Mouse (Mus musculus): ENCODE measurements around the gene Mpzl1. TPM values are rescaled to one million over a fixed set of nuclear protein-coding genes. Genes with fewer than 3 reads are reported as not detected.
A peak's percentile ranks its signal among the peaks of the same experiment; 100 is the strongest.

Gene Mpzl1
- polyA plus RNA-seq, 1 experiment: 47.2 TPM

DNA sequence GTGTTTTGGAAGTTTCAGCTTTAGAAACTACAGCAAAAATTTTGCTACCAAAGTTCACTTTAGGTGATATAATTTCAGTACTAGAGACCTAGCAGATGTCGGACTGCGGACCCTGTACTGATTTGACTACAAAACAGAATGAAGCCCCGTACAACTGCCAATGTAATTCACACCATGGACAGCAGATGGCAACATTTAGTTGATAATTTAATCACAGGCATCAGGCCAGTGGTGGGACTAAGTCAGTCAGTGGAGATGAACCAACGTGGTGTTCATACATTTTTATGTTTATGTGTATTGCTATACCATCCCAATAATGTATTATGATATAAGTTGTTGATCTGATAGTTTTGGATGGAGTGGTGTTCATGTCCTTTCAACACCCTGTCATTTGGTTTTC lies 26.4 kb upstream of the Mpzl1 start:
- TF ChIP-seq CTCF (IDR thresholded peaks at IDR 0.05; ENCODE audit: insufficient read depth, low read length) (no peak), POLR2A (IDR thresholded peaks at IDR 0.05; ENCODE audit: borderline replicate concordance, extremely low read depth, low read depth, low read length) (no peak)
- WGBS: 27% methylated on average over 4 of the region's 4 CpGs
- Histone ChIP-seq H3K4me3 (replicated peaks; ENCODE audit: extremely low read depth, low read depth, low read length) (no peak overlapping the region), H3K4me1 (ENCODE audit: control insufficient read depth, insufficient read depth, low read length) (0 out of 2 replicates have a peak, but pooled peaks cover 2% of the 10 kb centered on the region)
- peak; percentile 34 for DNase-seq

- TF ChIP-seq CTCF (IDR thresholded peaks at IDR 0.05; ENCODE audit: insufficient read depth, low read length) (peak; percentile 91), POLR2A (IDR thresholded peaks at IDR 0.05; ENCODE audit: borderline replicate concordance, extremely low read depth, low read depth, low read length) (no peak)
- WGBS: 41% methylated on average over 5 of the region's 5 CpGs
- peaks cover 3% of the 10 kb centered on the region; the same call in 1 of the 2 replicates for H3K4me1 ChIP-seq (ENCODE audit: control insufficient read depth, insufficient read depth, low read length)
Measured at GRCm38 (mm10) chr1:165658602-165659001, 24.3 kb upstream of the Mpzl1 start.

GRCm38 (mm10) chr1:165655482-165655881 lies 21.1 kb upstream of the Mpzl1 start:
- DNase-seq: no peak
- TF ChIP-seq CTCF (IDR thresholded peaks at IDR 0.05; ENCODE audit: insufficient read depth, low read length) (no peak), POLR2A (IDR thresholded peaks at IDR 0.05; ENCODE audit: borderline replicate concordance, extremely low read depth, low read depth, low read length) (no peak)
- 68% methylated on average over 14 of the region's 14 CpGs for WGBS
- Histone ChIP-seq H3K4me1 (ENCODE audit: control insufficient read depth, insufficient read depth, low read length) (peaks cover 3% of the 10 kb centered on the region; the same call in 1 of the 2 replicates), H3K4me3 (replicated peaks; ENCODE audit: extremely low read depth, low read depth, low read length) (no peak overlapping the region)

More at GRCm38 (mm10) chr1:165658602-165659001, 24.3 kb upstream of the Mpzl1 start:
- peak; percentile 67 for DNase-seq
- no peak overlapping the region for H3K4me3 ChIP-seq (replicated peaks; ENCODE audit: extremely low read depth, low read depth, low read length)

DNA sequence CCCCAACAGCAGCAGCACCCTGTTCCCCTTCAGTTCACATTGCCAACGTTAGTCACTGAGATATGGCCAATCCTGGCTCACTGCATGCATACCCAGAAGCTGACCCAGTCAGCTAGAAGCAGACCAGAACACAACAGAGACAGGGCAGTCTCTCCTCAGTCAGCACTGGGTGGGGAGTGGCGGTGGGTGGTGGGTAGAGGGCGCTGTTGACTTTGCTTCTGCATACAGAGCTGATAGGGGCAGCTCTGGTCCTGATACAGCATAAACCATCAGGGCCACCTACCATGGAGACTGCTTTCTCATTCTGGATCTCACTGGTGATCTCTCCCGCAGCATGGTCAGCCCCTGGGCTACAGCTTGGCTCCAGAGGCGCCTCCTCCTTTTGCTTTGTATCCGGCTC lies 20.7 kb upstream of the Mpzl1 start:
- no peak overlapping the region for H3K4me3 ChIP-seq (replicated peaks; ENCODE audit: extremely low read depth, low read depth, low read length)
- 74% methylated on average over 6 of the region's 6 CpGs for WGBS
- peaks cover 3% of the 10 kb centered on the region; the same call in 1 of the 2 replicates for H3K4me1 ChIP-seq (ENCODE audit: control insufficient read depth, insufficient read depth, low read length)
- no peak for DNase-seq
- TF ChIP-seq CTCF (IDR thresholded peaks at IDR 0.05; ENCODE audit: insufficient read depth, low read length) (peak; percentile 29), POLR2A (IDR thresholded peaks at IDR 0.05; ENCODE audit: borderline replicate concordance, extremely low read depth, low read depth, low read length) (no peak)

DNA sequence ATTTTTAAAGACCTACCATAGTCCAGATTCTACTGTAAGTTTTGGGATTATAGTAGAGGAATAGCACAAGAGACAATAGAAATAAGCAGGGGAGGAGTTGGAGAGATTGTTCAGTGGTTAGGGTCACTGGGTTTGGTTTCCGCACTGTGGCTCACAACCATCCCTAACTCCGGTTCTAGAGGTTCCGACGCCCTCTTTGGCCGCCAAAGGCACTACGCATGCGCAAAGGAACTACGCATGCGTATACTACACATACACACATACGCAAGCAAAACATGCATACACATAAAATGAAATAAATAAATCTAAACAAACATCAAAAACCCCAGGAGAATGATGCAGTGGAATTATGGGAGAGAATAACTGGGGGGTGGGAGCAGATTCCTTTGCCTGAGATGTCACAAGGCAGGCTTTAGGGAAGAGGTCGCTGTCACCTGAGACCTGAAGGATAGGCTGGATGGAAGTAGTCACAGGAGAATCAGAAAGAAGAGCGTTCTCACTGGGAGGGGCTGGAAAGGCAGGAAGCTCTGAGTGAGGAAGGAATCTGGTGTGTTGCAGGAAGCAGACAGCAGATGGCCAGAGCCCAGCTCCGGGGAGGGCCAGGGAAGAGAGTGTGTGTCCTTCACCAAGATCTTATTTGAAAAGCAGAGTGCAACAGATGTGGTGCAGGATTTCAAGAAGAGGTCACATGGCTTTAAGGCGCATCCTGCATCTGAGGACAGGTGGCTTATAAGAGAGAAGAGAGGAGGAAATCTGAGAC lies 19.0 kb upstream of the Mpzl1 start:
- 76% methylated on average over 14 of the region's 14 CpGs for WGBS
- TF ChIP-seq CTCF (IDR thresholded peaks at IDR 0.05; ENCODE audit: insufficient read depth, low read length): no peak
- no peak for TF ChIP-seq POLR2A (IDR thresholded peaks at IDR 0.05; ENCODE audit: borderline replicate concordance, extremely low read depth, low read depth, low read length)
- DNase-seq: no peak
- peaks cover 3% of the 10 kb centered on the region; the same call in 1 of the 2 replicates for H3K4me1 ChIP-seq (ENCODE audit: control insufficient read depth, insufficient read depth, low read length)
- no peak overlapping the region for H3K4me3 ChIP-seq (replicated peaks; ENCODE audit: extremely low read depth, low read depth, low read length)

DNA sequence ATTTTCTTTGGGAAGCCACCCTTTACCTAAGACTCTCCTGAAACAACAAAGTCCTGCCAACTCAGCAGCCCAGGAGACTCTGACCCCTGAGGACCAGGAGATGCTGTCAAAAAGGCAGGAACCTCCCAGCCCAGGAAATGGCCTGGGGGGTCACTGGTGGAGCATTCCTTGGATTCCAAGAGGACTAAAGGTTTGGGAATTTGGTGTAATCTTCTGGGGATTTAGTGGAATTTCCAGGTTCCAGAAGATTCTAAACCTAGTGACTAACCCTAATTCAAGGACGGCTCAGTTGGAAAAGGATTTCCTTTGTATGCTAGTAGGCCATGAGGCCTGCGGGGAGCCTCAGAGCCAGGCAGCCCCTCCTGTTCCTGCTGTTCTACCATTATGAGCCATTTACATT lies 18.2 kb upstream of the Mpzl1 start:
- Histone ChIP-seq H3K4me3 (replicated peaks; ENCODE audit: extremely low read depth, low read depth, low read length) (no peak overlapping the region), H3K4me1 (ENCODE audit: control insufficient read depth, insufficient read depth, low read length) (peaks cover 3% of the 10 kb centered on the region; the same call in 1 of the 2 replicates)
- WGBS: 50% methylated on average over 2 of the region's 2 CpGs
- no peak for DNase-seq
- no peak for TF ChIP-seq CTCF (IDR thresholded peaks at IDR 0.05; ENCODE audit: insufficient read depth, low read length)
- TF ChIP-seq POLR2A (IDR thresholded peaks at IDR 0.05; ENCODE audit: borderline replicate concordance, extremely low read depth, low read depth, low read length): no peak

DNA sequence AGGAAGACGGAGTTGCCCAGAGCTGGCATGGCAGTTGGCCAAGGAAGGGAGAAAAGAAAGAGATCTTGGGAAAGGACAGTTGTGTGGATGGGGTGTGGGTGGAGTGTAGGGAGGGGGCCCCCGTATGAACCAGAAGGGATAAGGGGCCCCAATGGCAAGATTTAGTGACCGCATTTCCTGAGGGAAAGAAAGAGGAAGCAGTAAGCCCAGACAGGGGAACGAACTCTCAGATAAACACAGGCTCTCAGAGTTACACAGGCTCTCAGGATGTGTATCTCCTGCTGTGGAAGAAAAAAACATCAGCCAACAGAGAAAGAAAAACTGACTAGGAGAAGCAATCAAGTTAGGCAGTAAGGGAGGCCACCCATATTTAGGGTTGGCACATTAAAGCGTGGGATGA lies 16.8 kb upstream of the Mpzl1 start:
- no peak for DNase-seq
- TF ChIP-seq CTCF (IDR thresholded peaks at IDR 0.05; ENCODE audit: insufficient read depth, low read length): no peak
- TF ChIP-seq POLR2A (IDR thresholded peaks at IDR 0.05; ENCODE audit: borderline replicate concordance, extremely low read depth, low read depth, low read length): no peak
- Histone ChIP-seq H3K4me3 (replicated peaks; ENCODE audit: extremely low read depth, low read depth, low read length) (no peak overlapping the region), H3K4me1 (ENCODE audit: control insufficient read depth, insufficient read depth, low read length) (peaks cover 3% of the 10 kb centered on the region; the same call in 1 of the 2 replicates)
- WGBS: 38% methylated on average over 5 of the region's 5 CpGs

- Histone ChIP-seq H3K4me3 (replicated peaks; ENCODE audit: extremely low read depth, low read depth, low read length) (no peak overlapping the region), H3K4me1 (ENCODE audit: control insufficient read depth, insufficient read depth, low read length) (no peaks in the 10 kb centered on the region)
- TF ChIP-seq POLR2A (IDR thresholded peaks at IDR 0.05; ENCODE audit: borderline replicate concordance, extremely low read depth, low read depth, low read length) (no peak), CTCF (IDR thresholded peaks at IDR 0.05; ENCODE audit: insufficient read depth, low read length) (no peak)
- DNase-seq: no peak
- WGBS: 66% methylated on average over 4 of the region's 4 CpGs
Measured at GRCm38 (mm10) chr1:165645102-165645501, 10.8 kb upstream of the Mpzl1 start.

GRCm38 (mm10) chr1:165643735-165644134 lies 9.4 kb upstream of the Mpzl1 start:
- no peak for DNase-seq
- 43% methylated on average over 5 of the region's 5 CpGs for WGBS
- Histone ChIP-seq H3K4me1 (ENCODE audit: control insufficient read depth, insufficient read depth, low read length) (no peaks in the 10 kb centered on the region), H3K4me3 (replicated peaks; ENCODE audit: extremely low read depth, low read depth, low read length) (no peak overlapping the region)
- TF ChIP-seq CTCF (IDR thresholded peaks at IDR 0.05; ENCODE audit: insufficient read depth, low read length) (no peak), POLR2A (IDR thresholded peaks at IDR 0.05; ENCODE audit: borderline replicate concordance, extremely low read depth, low read depth, low read length) (no peak)

- Histone ChIP-seq H3K4me3 (replicated peaks; ENCODE audit: extremely low read depth, low read depth, low read length) (peak overlapping the region; percentile 93), H3K4me1 (ENCODE audit: control insufficient read depth, insufficient read depth, low read length) (no peaks in the 10 kb centered on the region)
- peak; percentile 61 for DNase-seq
- 1% methylated on average over 16 of the region's 16 CpGs for WGBS
- no peak for TF ChIP-seq CTCF (IDR thresholded peaks at IDR 0.05; ENCODE audit: insufficient read depth, low read length)
- no peak for TF ChIP-seq POLR2A (IDR thresholded peaks at IDR 0.05; ENCODE audit: borderline replicate concordance, extremely low read depth, low read depth, low read length)
Measured at GRCm38 (mm10) chr1:165642780-165643311, 8.5 kb upstream of the Mpzl1 start.

All from lung, adult 2 months (tissue).